Mouse (Mus musculus): ENCODE data around the gene Adam12. TPM values are rescaled to one million over a fixed set of nuclear protein-coding genes. Genes with fewer than 3 reads are reported as not detected.

Adam12 gene
- polyA plus RNA-seq (2012; rRNA removed; ENCODE audit: low replicate concordance), result 14.1 and 18.0 TPM in 2 replicates

GRCm38 (mm10) chr7:134231378-134232346 is at the start of gene Adam12:
Adam12 (minus strand) TSS chr7:134232146.

Other genes starting within 250 kb of the Adam12 start
- gene D7Ertd443e, start 153.5 kb upstream of the Adam12 start, polyA plus RNA-seq (2012; rRNA removed; ENCODE audit: low replicate concordance), result 0.47 and 0.83 TPM in 2 replicates

Data from mammary gland, adult 2 months (tissue).